Mouse (Mus musculus): ENCODE data around the gene Tnp2. TPM values are rescaled to one million over a fixed set of nuclear protein-coding genes. Genes with fewer than 3 reads are reported as not detected.
"Not testable (repeated sequence)": the region's sequence is repeated elsewhere in the genome, so short reads cannot be mapped to it uniquely, and the experiment has no call there.

The Tnp2 gene
- total RNA-seq (2022), result not detected

DNA sequence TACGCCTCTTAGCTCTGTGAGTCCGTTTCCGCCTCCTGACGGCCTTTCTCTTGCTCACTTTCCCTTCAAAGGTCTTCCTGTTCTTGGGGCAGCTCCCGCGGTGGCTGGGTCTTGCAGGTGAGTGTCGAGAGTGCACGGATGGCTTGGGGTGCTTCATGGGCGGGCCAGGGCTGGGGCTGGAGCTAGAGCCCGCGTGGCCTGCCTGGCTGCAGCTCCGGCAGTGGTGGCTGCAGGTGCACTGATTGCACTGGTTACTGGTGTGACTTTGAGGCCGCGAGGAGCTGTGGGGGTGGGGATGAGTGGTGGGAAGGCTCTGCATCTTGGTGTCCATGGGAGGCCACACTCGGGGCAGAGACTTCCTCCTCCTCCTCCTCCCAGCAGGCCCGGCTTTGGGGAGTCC, at the start of gene Tnp2:
Gene Tnp2 (minus strand): TSS at position 390 of the 400 bp plus-strand sequence.
- no peak for DNase-seq

DNA sequence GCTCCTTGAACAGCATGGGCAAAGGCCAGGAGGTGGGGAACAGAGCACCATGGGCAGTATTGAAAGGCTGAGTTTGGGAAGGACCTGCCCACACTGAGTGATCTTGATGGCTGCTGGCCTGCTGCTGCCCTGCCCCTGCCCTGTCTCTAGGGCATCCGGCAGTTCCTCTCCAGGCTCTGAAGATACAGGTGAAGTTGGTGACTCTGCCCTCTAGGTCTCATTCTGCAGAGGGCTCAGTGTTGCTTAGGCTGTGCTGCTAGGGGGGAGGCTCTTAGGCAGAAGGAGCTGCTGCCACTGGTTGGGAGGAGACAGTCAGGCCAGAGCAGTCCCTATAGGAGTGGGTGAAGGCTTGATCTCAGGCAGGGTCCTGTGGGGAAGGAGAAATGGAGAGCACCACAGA, 49.4 kb upstream of the Tnp2 start:
- DNase-seq, result no peak

DNA sequence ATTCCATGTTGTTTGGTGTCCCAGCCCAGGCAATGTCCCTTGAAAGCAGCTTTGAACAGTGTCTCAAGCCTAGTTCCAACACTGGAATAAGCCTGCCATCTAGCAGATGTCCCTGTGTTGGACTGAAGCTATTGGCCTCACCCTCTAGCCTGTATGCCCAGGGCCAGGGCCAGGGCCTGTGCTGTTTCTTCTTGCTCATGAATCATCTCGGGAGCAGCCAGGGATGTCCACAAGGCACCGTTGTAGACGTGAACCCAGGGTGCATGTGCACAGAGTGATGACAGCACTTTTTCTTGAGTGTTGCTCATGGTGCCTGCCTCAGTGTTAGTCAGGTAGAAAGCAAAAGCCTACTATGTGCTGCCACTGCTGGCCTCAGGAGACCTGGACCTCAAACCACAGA, 48.8 kb upstream of the Tnp2 start:
- no peak for DNase-seq

DNA sequence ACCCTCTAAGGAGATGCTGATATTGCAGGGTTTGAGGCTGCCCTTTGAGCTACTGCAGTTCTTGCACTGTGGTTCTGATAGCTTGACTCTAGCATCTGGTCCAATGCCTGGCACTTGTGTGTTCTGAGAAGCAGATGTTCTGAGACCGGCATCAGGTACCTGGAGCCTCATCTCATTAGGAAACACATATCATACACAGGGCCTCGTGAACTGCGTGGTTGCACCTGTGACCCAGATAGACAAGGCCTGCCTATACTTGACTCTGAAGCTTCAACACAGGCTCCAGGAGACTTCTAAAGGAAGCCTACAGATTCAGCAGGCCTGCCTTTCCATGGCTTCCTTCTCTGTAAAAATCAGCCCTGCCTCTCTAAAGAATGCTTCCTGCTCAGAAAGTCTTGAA, 47.9 kb upstream of the Tnp2 start:
- DNase-seq, result no peak

- DNase-seq, result peak; percentile 73
These were observed 46.6 kb upstream of the Tnp2 start, which contains the start of gene Rmi2 for GRCm38 (mm10) chr16:10834911-10835587. Gene Rmi2, plus strand, starts transcription at chr16:10835059.

DNA sequence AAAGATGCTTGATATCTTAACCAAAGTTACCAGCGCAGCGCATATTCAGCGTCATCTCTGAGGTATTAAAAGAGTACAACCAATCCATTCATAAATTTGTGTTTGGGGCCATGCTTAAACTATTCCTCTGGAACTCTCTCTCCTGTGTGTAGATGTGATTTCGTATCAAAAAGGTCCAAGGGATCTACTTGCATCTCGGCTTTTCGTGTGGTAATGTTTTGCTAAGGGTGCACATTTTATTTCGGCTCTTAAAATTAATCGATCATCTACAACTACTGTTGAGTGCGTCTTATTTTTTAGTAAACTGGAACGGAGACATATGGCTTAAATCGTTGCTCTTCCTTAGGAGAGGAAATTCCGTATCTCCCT, 46.1 kb upstream of the Tnp2 start:
- DNase-seq, result no peak

- DNase-seq, result no peak
These were observed 40.0 kb upstream of the Tnp2 start for GRCm38 (mm10) chr16:10828461-10828805.

- no peak for DNase-seq
These were observed 39.5 kb upstream of the Tnp2 start for GRCm38 (mm10) chr16:10827766-10828460.

DNA sequence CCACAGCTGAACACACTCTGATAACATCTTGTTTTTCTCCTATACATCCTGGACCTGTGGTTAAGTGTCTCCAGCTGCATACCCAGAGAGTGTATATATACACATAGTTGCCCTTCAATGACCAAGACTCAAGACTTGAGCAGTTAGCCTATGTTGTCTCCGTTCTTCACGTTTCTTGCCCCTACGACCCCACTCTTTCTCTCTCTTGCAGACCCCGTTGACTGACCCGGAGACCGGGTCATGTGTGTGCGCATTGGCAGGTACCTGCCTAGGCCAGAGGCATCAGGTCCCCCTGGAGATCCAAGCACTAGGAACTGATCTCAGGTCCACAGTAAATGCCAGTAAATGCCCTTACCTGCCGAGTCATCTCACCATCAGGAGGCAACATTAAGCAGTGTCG, 38.8 kb upstream of the Tnp2 start:
- no peak for DNase-seq

DNA sequence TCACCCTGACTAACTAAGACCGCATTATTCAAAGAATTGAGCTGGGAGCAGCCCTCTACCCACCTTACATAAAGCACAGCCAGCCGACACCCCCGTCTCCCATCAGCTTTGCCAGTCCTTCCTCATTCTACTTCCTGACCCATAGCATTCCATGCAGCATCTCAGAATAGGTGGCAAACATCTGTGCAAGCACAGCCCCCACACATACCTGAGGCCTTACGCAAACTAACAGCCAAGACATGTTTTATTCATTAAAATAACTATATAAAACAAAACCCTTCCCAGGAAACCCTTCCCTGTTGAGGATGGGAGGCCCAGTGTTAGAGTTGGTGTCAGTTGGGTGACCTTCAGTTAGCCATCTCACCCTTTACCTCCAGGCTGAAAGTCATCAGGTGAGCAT, 37.4 kb upstream of the Tnp2 start:
- DNase-seq, result no peak

DNA sequence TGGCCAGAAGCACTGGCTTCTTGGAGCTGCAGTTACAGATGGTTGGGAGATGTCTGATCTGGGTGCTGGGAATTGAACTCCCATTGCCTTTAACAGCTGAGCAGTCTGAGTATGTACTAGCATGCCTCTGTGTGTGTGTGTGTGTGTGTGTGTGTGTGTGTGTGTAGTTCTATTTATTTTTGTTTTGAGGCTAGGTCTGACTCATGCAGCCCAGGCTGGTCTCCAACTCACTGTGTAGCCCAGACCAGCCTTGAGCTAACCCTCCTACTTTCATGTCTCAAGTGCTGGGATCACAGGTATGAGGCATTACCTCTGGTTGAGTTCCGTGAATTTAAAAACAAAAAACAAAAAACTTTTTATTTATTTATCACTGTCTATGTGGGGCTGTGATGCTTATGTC, 36.1 kb upstream of the Tnp2 start:
- no peak for DNase-seq

DNA sequence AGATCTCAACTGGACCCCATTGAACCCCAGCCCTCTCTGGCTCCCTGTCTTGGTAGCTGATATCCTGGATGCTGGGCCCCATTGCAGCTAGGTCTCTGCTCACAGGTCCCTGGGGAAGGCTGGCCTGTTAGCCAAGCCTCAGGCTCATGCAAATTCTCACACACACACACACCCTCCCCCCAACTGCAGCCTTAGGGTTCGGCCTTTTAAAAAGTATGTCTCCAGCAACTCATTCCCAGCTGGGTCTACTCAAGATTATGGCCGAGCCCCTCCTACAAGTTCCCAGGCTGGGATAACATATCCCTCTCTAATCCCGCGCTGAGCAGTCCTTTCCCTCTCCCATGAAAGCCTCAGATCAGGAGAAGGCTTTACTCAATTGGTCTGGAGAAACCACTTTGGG, 32.9 kb upstream of the Tnp2 start:
- no peak for DNase-seq

- DNase-seq, result no peak
These were observed 31.5 kb upstream of the Tnp2 start for GRCm38 (mm10) chr16:10819966-10820365.

DNA sequence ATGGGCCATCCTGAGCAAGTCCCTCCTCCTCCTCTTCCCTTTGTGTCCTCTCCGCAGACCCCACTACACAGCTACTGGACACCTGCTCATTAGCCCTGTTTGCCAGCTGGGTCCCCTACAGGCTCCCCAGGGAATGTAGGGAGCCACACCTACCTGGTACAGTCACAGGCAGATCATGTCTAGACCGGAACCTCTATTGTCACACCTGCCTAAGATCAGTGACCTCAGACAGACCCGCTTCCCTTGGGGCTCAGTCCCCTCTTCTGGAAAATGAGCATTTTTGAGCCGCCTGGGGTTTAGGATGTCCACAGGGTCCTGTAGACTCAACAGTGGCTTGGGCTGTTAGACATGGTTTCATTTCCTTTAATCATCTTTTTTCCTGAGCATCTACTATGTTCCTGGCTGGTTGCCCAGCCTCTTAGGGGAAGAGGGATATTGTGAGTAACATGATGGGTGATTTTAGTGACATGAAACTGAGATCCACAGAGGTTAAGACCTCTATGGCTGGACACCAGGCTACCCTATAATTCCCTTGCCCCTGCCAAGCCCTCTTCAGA, 30.2 kb upstream of the Tnp2 start:
- no peak for DNase-seq

GRCm38 (mm10) chr16:10814864-10815263, 26.4 kb upstream of the Tnp2 start:
- DNase-seq, result no peak

- DNase-seq, result no peak
These were observed 25.3 kb upstream of the Tnp2 start for GRCm38 (mm10) chr16:10813726-10814125.

GRCm38 (mm10) chr16:10812865-10813371, 24.5 kb upstream of the Tnp2 start, which contains the start of gene Gm11172:
Gene Gm11172, plus strand, starts transcription at chr16:10812915.
- no peak for DNase-seq

DNA sequence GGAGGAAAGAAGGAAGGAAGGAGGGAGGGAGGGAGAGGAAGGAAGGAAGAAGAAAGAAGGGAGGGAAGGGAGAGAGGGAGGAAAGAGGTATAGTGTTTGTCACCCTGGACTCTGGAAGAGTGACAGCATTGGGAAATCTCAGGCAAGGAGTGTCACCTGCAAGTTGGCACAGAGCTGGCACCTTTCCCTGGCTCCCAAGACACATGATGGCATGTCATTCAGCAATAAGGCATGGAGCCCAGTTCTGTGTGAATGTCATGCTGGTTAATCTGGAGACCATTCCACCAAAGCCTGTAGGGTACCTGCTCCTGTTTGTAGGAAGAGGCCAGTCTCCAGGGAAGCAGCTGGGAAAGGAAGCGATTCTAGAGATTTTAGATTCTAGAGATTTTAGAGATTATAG, 21.9 kb upstream of the Tnp2 start:
- no peak for DNase-seq

- no peak for DNase-seq
These were observed 17.5 kb upstream of the Tnp2 start, which contains the start of gene Prm1 for GRCm38 (mm10) chr16:10805789-10806527. Gene Prm1, minus strand, starts transcription at chr16:10805839.

- DNase-seq, result not testable (repeated sequence)
These were observed 14.0 kb upstream of the Tnp2 start for GRCm38 (mm10) chr16:10802420-10802819.

- DNase-seq, result no peak
These were observed 7.6 kb upstream of the Tnp2 start, which contains the start of gene Prm2 for GRCm38 (mm10) chr16:10796034-10796433. Gene Prm2, minus strand, starts transcription at chr16:10796134.

DNA sequence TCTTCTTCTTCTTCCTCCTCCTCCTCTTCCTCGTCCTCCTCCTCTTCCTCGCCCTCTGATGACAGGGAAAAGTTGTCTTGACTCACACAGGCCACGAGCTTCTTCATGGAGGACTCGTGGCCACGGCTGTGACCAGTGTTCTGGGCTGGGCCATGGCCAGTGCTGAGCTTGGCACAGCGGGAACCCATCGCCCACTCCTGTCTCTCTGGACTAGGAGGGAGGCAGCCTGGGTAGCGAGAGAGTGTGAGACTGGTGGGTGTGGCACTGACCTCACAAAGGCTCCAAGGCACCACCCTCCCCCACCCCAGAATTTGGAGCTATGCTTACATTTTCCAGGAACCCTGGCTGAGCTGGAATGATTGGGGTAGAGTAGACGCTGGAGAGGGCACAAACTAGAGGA, 2.2 kb upstream of the Tnp2 start, which contains the start of gene Prm3:
Gene Prm3 (minus strand): TSS at position 213 of the 400 bp plus-strand sequence.
- DNase-seq, result no peak

DNA sequence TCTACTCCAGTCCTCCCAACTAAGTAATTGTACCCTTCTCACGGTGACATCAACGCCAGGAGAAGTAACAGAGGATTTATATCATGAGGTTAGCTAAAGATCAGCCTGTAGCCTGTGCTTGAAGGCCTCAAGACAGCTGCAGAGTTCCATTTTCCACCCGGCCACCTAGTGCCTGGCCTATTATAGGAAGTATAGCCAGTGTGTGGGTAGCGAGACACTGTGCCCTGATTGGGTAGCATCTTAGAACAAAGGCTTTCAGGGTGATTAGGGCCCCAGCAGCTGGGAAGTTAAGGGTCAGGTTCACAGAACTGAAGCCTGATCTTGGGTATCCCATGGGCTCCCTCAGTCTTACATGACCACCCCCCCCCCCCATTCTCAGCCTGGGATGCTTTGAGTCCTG, 406 bp upstream of the Tnp2 start:
- no peak for DNase-seq
